Mouse (Mus musculus): ENCODE data around the gene Lypd8.

GRCm38 (mm10) chr11:58331149-58331495 is 47.7 kb upstream of the Lypd8 start:
- TF ChIP-seq EP300 (IDR thresholded peaks at IDR 0.05; ENCODE audit: insufficient read depth, low read depth, low read length) (no peak), CTCF (IDR thresholded peaks at IDR 0.05; ENCODE audit: low read depth, low read length) (no peak), POLR2A (IDR thresholded peaks at IDR 0.05; ENCODE audit: insufficient read depth, low read length) (no peak)
